Mouse (Mus musculus): Measurements from ENCODE around the gene Inpp5a.

- no peak for TF ChIP-seq CTCF (IDR thresholded peaks at IDR 0.05; ENCODE audit: borderline replicate concordance, extremely low read depth, insufficient read depth, insufficient read length)
- TF ChIP-seq POLR2A (IDR thresholded peaks at IDR 0.05; ENCODE audit: borderline replicate concordance, extremely low read depth, insufficient read depth, insufficient read length, poor library complexity, severe bottlenecking) = no peak
These were observed 45.4 kb downstream of the Inpp5a start for GRCm38 (mm10) chr7:139434095-139434830.

Data from brain, embryonic 14.5 days (tissue).